Mouse (Mus musculus) bone marrow macrophage, adult 2 months (primary cell): ENCODE data around the gene Slc34a3. TPM values are rescaled to one million over a fixed set of nuclear protein-coding genes. Genes with fewer than 3 reads are reported as not detected.
A peak's percentile ranks its signal among the peaks of the same experiment; 100 is the strongest.

Experiments used
- H3K27ac ChIP-seq: 2 replicates; pipeline ENCODE4 v1.5.1; 2012; ENCODE audit warnings: low read depth, low read length; ENCODE audit not compliant: insufficient read depth
- H3K4me1 ChIP-seq: 2 replicates; pipeline ENCODE4 v1.6.1; 2012; ENCODE audit warnings: low read length; ENCODE audit not compliant: control insufficient read depth, insufficient read depth
- H3K4me3 ChIP-seq: 2 replicates; pipeline ENCODE4 v1.5.1; 2012; ENCODE audit warnings: mild to moderate bottlenecking, low read length, moderate library complexity; ENCODE audit not compliant: insufficient read depth
- CTCF ChIP-seq: IDR thresholded peaks from 2 replicates; pipeline ENCODE4 v1.5.1; 2012; ENCODE audit warnings: low read depth, mild to moderate bottlenecking, low read length, moderate library complexity
- POLR2A ChIP-seq: IDR thresholded peaks from 2 replicates; pipeline ENCODE4 v1.6.1; 2012; ENCODE audit warnings: mild to moderate bottlenecking, low read depth, low read length, borderline replicate concordance
- polyA plus RNA-seq: library from polyadenylated mRNA; stranded (reverse); fragments of >200 nt; gene quantifications from 2 replicates; pipeline ENCODE4 v1.2.4, GENCODE M21; 2012; ENCODE audit not compliant: missing spikeins, insufficient read depth, insufficient read length

The Slc34a3 gene
- polyA plus RNA-seq, 1 experiment = not detected

- H3K4me1 ChIP-seq = peaks cover 21% of the 10 kb centered on the region
- TF ChIP-seq POLR2A (no peak), CTCF (no peak)
- peak within 1 kb of the TSS; percentile 76 for H3K4me3 ChIP-seq
- peak within 1 kb of the TSS; percentile 87 for H3K27ac ChIP-seq
Measured at GRCm38 (mm10) chr2:25196172-25196954, 37.8 kb downstream of the Slc34a3 start, which contains the start of gene Tor4a. Gene Tor4a, minus strand, starts transcription at chr2:25196886.

- peak overlapping the region; percentile 76 for H3K4me3 ChIP-seq
- no peak for TF ChIP-seq POLR2A
- no peak for TF ChIP-seq CTCF
- peak overlapping the region; percentile 87 for H3K27ac ChIP-seq
- peaks cover 21% of the 10 kb centered on the region for H3K4me1 ChIP-seq
Measured at GRCm38 (mm10) chr2:25195211-25196156, 38.7 kb downstream of the Slc34a3 start.

DNA sequence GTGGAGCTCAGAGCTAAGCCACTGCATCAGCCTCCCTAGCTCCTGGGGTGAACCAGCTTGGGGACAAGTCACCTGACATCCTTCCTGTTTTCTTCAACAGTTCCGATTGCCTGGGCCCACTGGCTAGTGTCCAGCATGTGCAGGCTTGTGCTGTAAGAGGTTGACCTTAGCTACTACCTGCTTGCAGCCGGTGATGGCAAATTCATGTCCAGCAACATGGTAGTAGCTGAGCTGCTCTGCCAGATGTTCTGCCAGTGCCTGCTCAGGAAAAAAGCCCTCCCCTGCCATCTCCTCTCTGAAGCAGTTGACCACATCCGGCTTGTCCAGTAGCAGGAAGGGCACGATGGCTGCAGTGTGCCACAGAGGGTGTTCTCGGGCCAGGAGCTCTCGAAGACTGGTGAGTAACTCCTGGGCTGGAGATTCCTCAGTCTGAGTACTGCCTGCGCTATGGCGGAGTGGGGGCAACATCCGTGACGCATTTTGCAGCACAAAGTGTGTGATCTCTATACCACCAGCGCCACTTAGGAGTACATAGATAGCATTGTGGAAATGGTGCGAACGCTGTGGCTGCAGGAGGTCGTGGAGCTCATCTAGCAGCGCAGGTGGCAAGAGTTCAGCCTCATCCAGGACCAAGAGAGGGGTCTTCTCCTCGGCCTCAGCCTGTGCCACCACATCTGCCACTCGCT lies 39.5 kb downstream of the Slc34a3 start:
- H3K4me3 ChIP-seq = peak overlapping the region; percentile 76
- H3K4me1 ChIP-seq = peaks cover 21% of the 10 kb centered on the region
- TF ChIP-seq POLR2A = 0 out of 2 replicates have a peak, but pooled peaks have one; percentile 40
- TF ChIP-seq CTCF = no peak
- H3K27ac ChIP-seq = peak overlapping the region; percentile 87

- peaks cover 20% of the 10 kb centered on the region for H3K4me1 ChIP-seq
- H3K27ac ChIP-seq = peak overlapping the region; percentile 87
- H3K4me3 ChIP-seq = peak overlapping the region; percentile 76
- TF ChIP-seq POLR2A = no peak
- no peak for TF ChIP-seq CTCF
Measured at GRCm38 (mm10) chr2:25194006-25194405, 40.2 kb downstream of the Slc34a3 start.

- Histone ChIP-seq H3K27ac (peak overlapping the region; percentile 87), H3K4me3 (peak overlapping the region; percentile 76), H3K4me1 (peaks cover 18% of the 10 kb centered on the region)
- peak; percentile 64 for TF ChIP-seq CTCF
- no peak for TF ChIP-seq POLR2A
Measured at GRCm38 (mm10) chr2:25193330-25193770, 40.8 kb downstream of the Slc34a3 start.

GRCm38 (mm10) chr2:25187841-25188240 lies 46.3 kb downstream of the Slc34a3 start:
- H3K4me1 ChIP-seq = no peaks in the 10 kb centered on the region
- TF ChIP-seq CTCF (no peak), POLR2A (no peak)
- H3K4me3 ChIP-seq = no peak overlapping the region
- no peak overlapping the region for H3K27ac ChIP-seq

DNA sequence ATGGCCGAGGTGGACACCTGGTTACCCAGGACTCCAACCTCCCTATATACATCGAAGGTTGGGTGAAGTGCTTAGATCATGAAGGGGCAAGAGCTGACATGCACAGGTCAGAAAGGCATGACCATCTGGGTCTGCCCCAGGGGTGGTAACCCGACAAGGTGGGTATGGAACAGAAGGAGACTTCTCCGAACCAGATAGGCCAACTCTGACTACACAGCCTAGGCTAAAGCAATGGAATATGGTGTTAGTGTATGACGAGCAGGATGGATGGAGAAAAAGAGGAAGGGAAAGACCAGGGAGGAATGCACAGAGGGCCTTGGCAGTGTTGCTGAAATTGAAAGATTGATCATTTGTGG lies 47.6 kb downstream of the Slc34a3 start:
- TF ChIP-seq POLR2A = no peak
- TF ChIP-seq CTCF = no peak
- H3K27ac ChIP-seq = no peak overlapping the region
- H3K4me3 ChIP-seq = no peak overlapping the region
- no peaks in the 10 kb centered on the region for H3K4me1 ChIP-seq

DNA sequence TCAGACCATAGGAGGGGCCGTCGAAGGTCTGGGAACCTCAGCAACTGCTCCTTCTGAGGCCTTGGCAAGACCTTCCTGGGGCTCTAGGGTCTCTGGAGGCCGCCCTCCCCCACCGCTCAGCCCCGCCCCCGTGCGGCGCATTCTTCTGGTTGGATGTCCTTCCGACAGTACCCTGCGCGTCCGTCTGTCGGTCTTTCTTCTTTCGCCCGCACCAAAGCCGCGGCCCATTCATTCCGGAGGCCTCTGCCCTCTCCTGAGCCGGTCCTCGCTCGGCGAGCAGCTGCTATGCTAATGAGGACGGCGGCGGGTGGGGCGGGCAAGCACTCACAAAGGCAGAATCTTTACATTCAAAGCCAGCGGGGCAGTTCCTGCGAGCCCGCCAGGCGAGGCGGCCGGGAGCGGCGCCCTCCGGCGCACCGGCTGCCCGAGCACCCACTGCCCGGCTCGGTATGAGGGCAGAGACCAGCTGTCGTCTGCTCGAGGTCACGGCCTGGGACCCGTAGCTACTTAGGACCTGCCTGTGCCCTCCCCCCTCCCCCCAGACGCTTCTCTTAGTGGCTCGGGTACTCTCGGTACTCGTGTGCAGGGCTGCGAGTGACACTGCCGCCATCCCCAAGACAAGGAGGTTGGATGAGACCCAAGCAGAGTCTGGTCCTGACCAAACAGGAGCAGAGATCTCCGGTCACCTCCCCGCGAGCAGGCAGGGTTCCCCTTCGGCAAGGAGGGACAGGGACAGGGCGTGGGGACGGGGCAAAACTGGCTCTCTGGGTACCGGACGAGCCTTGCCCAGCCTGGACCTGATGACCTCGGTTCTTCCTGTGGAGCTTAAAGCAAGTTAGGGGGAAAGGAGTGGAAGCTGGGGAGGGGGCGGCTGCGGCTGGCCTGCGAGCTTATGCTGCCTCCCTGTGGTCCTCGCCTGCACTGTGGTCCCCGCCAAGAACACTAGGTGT lies 48.3 kb downstream of the Slc34a3 start:
- TF ChIP-seq POLR2A (no peak), CTCF (no peak)
- H3K4me3 ChIP-seq = peak overlapping the region; percentile 43
- no peaks in the 10 kb centered on the region for H3K4me1 ChIP-seq
- H3K27ac ChIP-seq = no peak overlapping the region

DNA sequence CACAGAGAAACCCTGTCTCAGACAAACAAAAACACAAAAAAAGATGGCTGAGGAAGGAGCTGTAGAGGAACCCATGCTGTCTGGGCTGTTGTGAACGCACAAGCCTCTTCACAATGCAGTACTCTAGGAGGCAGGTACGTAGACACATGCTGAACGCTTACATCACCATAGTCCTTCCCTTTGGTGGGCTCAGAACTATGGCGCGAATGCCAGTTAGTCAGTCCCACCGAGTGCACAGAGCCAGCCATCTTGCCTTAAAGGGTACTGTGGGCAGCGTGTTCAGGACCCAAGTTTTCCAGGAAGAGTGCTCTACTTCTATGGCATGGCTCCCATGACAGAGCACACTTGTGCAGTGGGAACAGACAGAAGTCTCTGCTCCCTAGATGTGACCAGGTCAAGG lies 49.7 kb downstream of the Slc34a3 start:
- TF ChIP-seq POLR2A (no peak), CTCF (no peak)
- no peak overlapping the region for H3K27ac ChIP-seq
- H3K4me1 ChIP-seq = no peaks in the 10 kb centered on the region
- H3K4me3 ChIP-seq = no peak overlapping the region
